Mouse (Mus musculus) cerebellum, adult 11 months (tissue): ENCODE data around the gene Tnpo3.
"Not testable (repeated sequence)": the region's sequence is repeated elsewhere in the genome, so short reads cannot be mapped to it uniquely, and the experiment has no call there.

Experiments
- DNase-seq: peaks from one replicate; pipeline ENCODE4 v3.0.0; 2022

The Tnpo3 gene

DNA sequence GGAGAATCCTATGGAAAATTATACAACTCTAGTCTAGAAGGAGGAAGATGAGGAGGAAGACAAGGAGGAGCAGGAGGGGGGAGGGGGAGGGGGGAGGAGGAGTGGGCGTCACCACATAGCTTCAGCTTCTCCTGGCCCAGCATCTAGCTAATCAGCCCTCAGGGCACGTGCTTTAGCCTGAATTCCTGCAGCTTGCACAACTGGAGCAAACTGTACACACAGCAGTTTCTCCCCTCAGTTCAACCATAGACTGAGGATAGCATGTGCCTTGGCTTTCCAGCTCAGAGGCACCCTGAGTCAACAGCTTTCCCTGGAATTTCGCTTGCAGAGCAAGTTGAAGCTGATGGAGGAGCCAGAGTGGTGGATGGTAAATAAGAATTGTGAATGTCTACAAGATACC, 10.5 kb upstream of the Tnpo3 start:
- no peak for DNase-seq

GRCm38 (mm10) chr6:29610020-29610640, 443 bp upstream of the Tnpo3 start:
- DNase-seq, result not testable (repeated sequence)

GRCm38 (mm10) chr6:29600188-29600587, 9.5 kb downstream of the Tnpo3 start:
- no peak for DNase-seq

- no peak for DNase-seq
Measured at GRCm38 (mm10) chr6:29595656-29596055, 14.0 kb downstream of the Tnpo3 start.

DNA sequence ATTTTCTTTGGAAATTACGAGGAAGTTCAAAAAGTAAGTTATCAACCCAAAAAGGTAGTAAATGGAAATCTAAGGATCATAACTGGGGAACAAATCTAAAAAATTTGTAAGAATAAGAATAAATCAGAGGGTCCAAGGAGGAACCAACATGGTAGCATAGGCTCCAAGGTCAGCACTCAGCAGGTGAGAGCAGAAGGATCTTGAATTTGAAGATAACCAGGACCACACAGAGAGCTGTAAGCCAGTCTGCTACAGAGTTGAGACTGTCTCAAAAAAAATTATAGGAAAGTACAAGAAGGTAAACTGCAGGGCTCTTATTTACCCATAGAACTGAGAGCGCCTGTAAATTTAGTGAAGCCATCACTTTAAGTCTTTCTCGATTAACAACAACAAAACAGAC, 28.5 kb downstream of the Tnpo3 start:
- no peak for DNase-seq

- DNase-seq, result no peak
Measured at GRCm38 (mm10) chr6:29580770-29581169, 28.9 kb downstream of the Tnpo3 start.

DNA sequence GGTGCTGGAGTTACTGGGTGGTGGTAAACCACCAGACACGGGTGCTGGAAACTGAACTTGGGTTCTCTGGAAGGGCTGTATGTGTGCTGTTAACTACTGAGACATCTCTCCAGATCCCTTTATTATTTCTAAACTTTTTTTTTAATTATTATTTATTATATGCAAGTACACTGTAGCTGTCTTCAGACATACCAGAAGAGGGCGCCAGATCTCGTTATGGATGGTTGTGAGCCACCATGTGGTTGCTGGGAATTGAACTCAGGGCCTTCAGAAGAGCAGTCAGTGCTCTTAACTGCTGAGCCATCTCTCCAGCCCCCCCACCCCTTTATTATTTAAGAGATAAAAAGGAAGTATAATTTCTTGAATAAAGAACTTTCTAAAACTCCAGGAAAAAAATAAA, 33.3 kb downstream of the Tnpo3 start:
- not testable (repeated sequence) for DNase-seq

- DNase-seq, result no peak
Measured at GRCm38 (mm10) chr6:29557112-29557511, 52.6 kb downstream of the Tnpo3 start.

DNA sequence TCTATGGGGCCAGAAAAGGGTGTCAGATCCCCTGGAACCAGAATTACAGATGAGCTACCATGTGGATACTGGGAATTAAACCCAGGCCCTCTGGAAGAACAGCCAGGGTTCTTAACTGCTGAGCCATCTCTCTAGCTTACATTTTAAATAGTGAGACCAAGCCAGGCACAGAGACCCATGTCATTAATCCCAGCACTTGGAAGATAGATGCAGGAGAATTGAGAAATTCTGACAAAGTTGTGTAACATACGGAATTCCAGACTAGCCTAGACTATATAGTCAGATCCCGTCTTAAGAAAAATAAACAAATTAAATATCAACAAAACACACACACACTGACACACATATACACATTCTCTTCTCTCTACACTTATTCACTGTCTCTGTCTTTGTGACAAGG, 57.2 kb downstream of the Tnpo3 start:
- DNase-seq, result no peak

DNA sequence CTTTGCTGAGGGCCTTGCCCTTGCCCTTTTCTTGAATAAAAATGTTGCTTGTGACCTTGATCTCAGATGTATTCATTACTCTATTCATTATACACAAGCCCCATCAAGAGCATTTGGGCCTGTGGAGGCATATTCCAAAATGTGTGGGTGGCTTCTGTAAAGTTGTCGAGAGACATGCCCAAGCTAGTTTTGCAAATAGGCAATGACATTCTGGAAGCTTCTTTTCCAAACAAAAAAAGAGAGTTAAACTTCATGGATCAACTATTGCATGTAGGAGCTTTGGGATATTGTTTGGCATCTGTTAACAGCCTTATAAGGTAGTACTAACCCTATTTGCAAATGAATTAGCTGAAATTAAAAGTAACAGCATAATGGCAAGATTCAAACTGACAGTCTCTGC, 61.6 kb downstream of the Tnpo3 start:
- DNase-seq, result no peak

DNA sequence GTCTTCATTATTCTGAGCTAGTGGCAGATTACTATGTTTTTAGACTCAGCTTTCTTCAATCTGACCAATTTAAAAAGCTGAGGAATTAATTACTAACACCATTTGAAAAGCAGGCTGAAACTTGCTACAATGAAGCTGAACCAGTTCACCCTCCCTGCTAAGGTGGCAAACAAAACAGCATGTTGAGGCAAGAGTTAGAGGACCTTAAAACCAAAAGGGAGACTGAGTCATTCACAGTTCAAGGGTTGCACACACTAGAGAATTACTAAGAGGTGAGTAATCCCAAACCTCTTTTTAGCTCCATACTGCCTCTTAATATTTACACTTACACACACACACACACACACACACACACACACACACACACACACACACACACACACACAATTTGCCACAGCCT, 62.1 kb downstream of the Tnpo3 start:
- no peak for DNase-seq

DNA sequence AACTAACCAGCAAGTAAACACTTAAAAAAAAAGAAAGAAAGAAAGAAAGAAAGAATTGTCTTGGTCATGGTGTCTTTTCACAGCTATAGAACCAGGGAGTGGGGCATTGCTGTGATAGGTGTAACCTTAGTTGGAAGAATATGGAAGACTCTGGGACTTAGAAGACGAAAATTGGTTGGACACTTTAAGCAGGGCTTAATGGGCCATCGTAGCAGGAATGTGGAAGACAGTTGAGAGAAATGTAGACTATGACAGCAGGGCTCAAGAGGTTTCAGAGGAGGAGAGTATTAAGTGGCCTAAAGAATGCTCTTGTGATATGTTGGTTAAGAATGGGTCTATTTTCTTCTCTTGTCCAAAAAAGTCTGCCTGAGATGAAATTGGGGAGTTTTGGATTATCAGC, 64.1 kb downstream of the Tnpo3 start:
- no peak for DNase-seq

GRCm38 (mm10) chr6:29540956-29541355, 68.7 kb downstream of the Tnpo3 start:
- no peak for DNase-seq

GRCm38 (mm10) chr6:29540223-29540622, 69.5 kb downstream of the Tnpo3 start:
- DNase-seq, result no peak

GRCm38 (mm10) chr6:29539502-29539901, 70.2 kb downstream of the Tnpo3 start:
- no peak for DNase-seq

DNA sequence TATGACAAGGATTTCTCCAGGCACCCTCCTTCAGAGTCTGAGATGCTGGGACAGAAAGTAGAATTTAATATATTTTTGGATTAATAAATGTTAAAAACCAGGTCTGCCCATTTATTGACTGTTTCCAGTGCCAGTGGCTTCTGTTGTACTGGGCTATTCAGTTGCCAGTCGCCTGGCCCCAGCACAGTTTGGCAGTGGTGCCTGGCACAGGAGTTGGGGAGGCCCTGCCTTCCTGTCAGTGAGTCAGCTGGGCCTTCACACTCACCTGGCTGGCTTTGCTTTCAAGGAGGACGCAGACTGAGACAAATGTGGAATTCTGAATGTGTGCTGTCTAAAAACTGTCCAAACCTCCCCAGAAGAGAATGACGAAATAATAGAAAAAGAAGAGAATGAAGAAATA, 72.5 kb downstream of the Tnpo3 start:
- no peak for DNase-seq

DNA sequence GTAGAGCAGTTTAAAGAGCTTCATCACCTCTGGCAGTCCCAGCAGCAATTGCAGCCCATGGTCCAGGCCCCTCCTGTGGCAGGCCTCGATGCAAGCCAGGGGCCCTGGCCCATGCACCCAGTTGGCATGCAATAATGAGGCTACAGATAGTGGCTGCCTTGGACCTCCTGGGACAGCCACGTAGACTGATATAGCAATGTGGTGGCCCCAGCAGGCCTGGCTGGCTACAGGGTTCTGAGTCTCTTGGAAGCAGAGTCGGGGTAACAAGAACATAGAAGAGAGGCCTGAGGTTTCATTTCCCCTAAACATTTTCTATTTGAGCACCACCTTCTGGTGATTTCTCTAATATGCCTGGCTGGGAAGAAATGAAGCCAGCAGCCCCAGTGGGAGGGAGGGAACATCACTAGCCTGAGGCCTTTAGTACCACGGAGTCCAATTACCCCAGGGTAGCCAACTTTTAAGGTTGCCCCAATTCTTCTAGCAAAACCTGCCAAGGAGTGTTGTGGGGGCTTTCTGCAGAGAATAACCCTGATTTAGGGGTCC, 73.0 kb downstream of the Tnpo3 start:
- no peak for DNase-seq

DNA sequence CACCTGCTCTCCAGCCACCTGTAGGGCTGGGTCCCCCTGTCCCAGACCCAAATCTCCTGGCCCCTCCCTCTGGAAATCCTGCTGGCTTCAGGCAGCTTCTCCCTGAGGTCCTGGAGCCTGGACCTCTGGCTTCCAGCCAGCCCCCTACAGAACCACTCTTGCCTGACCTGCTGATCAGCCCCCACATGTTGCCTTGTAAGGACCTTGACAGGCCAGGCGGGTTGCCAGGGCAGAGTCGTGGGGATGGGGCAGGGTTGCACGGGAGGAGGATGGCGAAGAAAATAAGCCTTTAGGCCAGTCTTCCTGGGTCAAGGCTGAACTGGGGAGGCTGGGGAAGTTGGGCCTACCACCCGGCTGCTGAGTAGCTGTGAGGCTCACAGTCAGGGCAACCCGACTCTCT, 74.4 kb downstream of the Tnpo3 start:
- no peak for DNase-seq

GRCm38 (mm10) chr6:29530050-29530449, 79.6 kb downstream of the Tnpo3 start:
- DNase-seq, result no peak

DNA sequence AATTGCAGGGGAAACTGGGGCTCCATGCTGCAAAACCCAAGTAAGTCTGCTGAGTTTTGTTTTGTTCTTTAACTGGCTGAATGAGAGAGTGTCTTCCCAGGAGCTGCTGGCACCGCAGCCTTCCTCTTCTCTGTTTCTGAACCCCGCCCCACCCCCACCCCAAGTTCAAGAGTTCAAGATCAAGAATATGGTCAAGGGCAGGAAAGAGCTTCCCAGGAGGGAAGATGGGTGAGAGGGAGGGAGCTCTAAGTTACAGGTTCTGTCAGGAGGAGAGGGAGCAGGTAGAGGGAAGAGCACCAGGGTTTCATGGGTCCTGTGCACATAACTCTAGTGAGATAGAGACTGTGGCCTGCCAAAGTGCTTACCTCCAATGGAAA, 80.3 kb downstream of the Tnpo3 start:
- no peak for DNase-seq

DNA sequence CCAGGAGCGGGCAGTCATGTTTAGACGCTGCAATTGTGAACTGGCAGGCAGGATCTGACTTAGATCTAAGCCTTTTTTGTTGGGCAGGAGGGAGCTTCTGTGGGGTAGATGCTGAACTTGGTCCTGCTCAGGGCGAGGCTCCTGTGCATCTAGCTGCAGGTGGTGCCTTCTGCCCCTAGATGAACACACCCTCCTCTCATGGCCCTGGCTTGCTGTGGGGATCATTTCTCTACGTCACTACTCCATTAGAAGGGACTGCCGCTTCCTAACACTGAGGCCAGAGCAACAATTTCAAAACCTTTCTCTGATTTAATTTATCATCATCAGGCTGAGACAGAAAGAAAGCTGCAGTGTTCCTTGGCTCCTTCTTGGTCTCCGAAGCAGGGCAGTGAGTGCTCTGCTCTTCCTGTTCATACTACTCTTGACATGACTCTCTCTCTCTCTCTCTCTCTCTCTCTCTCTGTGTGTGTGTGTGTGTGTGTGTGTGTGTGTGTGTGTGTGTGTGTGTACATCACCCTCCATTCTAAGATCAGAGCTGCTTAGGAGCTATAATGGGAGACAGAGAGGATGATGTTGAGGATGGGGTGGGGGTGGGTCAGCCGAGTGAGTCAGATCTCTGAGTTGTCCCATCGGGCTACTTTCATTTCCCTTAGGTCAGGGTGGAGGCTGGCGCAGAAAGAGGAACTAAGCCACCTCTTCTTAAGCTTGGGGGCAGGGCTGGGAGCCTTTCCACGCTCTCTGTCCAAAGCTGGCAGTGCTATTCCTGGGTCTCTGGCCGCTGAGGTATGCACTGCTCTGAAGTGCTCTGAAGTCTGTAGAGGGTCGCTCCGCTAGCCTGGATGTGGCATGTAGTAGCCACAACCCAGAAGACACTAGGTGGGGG, 80.9 kb downstream of the Tnpo3 start:
- no peak for DNase-seq

- no peak for DNase-seq
Measured at GRCm38 (mm10) chr6:29528165-29528505, 81.6 kb downstream of the Tnpo3 start.

DNA sequence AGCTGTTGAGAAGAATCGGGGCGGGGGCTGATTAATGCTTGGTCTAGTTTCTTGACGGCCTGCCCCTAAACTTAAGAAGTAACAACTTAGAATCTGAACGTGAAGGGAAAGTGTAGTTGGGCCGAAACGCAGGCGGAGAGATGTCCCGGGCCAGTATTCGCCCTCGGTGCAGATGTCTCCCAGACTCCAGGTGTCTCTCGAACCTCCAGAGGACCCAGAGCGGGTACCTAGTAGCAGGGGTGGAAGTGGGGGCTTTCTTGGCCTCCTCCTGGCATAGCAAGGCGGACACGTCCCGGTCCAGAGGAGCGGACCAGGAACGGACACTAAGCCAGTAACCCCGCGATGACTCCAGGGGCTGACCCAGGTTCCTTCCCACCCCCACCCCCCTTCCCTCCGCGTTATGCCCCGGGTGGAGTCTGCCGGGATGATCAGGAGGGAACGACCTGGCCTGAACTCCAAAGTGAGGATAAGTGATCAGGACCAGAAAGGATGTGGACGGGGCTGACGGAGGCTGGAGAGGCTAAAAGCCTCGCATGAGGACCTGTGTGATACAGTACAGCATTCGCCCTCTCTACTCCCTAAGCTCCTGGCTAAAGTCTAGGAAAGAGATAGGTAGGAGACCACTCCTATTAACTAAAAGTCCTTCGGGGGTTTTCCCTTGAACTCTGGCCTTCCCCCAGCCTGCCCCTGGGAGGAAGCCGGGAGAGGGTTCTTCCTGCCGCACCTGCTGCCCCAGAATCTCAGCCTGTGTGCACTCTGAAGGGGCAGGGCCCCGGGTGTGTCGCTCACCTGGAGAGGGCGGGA, 82.1 kb downstream of the Tnpo3 start:
- no peak for DNase-seq
